Mouse (Mus musculus) kidney, embryonic 15.5 days (tissue): ENCODE data around the gene Rgl2. TPM values are rescaled to one million over a fixed set of nuclear protein-coding genes. Genes with fewer than 3 reads are reported as not detected.

Source experiments
- ATAC-seq: fragments of 200-750 bp; cut with Nextera tagmentation; replicated peaks from 2 replicates; pipeline ENCODE4 v1.8.0; 2017; ENCODE audit warnings: moderate TSS enrichment; ENCODE audit not compliant: low FRiP score
- H3K27ac ChIP-seq: fragments of 300-500 bp; sonication (generic); 2 replicates; pipeline ENCODE4 v1.5.1; 2015; ENCODE audit warnings: mild to moderate bottlenecking, inconsistent platforms
- H3K27me3 ChIP-seq: fragments of 300-500 bp; sonication (generic); 2 replicates; pipeline ENCODE4 v1.6.1; 2015; ENCODE audit warnings: inconsistent platforms
- H3K36me3 ChIP-seq: fragments of 300-500 bp; sonication (generic); 2 replicates; pipeline ENCODE4 v1.6.1; 2015; ENCODE audit warnings: inconsistent platforms
- H3K4me1 ChIP-seq: fragments of 300-500 bp; sonication (generic); 2 replicates; pipeline ENCODE4 v1.6.1; 2015; ENCODE audit warnings: inconsistent platforms
- H3K4me2 ChIP-seq: fragments of 300-500 bp; sonication (generic); 2 replicates; pipeline ENCODE4 v1.6.1; 2015; ENCODE audit warnings: moderate library complexity, mild to moderate bottlenecking, inconsistent platforms
- H3K4me3 ChIP-seq: fragments of 300-500 bp; sonication (generic); replicated peaks from 2 replicates; pipeline ENCODE4 v1.5.1; 2015; ENCODE audit warnings: mild to moderate bottlenecking, inconsistent platforms
- H3K9ac ChIP-seq: fragments of 300-500 bp; sonication (generic); 2 replicates; pipeline ENCODE4 v1.6.1; 2015; ENCODE audit warnings: mild to moderate bottlenecking, inconsistent platforms
- H3K9me3 ChIP-seq: fragments of 300-500 bp; sonication (generic); replicated peaks from 2 replicates; pipeline ENCODE4 v1.6.1; 2016; ENCODE audit warnings: inconsistent platforms
- WGBS: fragments of 180-500 bp; shearing (Covaris S2); methylation state at CpG from one replicate; pipeline ENCODE4 v1.1.7; 2015; ENCODE audit warnings: mixed read lengths; 5-methylcytosine and 5-hydroxymethylcytosine counted together
- polyA plus RNA-seq: library from polyadenylated mRNA; unstranded; fragments of >200 nt; fragmentation: Nextera tagmentation; extraction: Ambion mirVana; gene quantifications from 2 replicates; pipeline ENCODE4 v1.2.1, GENCODE M21; 2015

Rgl2 gene
- polyA plus RNA-seq, 1 experiment from 2014 or later, result 34.5 TPM

DNA sequence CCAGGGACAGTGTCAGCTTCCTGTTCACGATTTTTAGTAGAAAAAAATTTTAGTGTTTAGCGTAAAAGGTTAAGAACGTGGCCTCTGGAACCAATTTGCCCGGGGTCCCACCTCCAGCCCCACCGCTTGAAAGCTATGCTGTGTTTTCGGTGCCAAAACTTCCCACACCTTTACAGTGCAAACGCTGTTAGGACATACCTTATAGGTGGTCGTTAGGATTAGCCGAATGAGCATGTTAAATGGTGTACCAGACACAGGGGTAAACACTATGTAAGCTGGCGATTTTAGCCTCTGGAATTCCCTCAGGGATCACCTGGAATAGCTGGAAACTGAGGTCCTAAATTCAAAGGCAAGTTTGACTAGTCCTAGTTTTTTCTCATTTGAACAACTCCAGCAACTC lies 27.0 kb downstream of the Rgl2 start:
- H3K36me3 ChIP-seq, result peaks cover 63% of the 10 kb centered on the region
- ATAC-seq, result no peak
- H3K27ac ChIP-seq, result peak overlapping the region; percentile 88
- H3K4me1 ChIP-seq, result peaks cover 42% of the 10 kb centered on the region
- whole genome bisulfite sequencing, result 6% methylated on average over 10 of the region's 10 CpGs
- no peaks in the 10 kb centered on the region for H3K27me3 ChIP-seq
- H3K9ac ChIP-seq, result peak overlapping the region; percentile 84
- peak overlapping the region; percentile 75 for H3K4me2 ChIP-seq
- no peaks in the 10 kb centered on the region for H3K9me3 ChIP-seq
- peak overlapping the region; percentile 75 for H3K4me3 ChIP-seq

- Histone ChIP-seq H3K4me2 (no peak overlapping the region), H3K27me3 (no peaks in the 10 kb centered on the region), H3K4me3 (no peak overlapping the region), H3K9me3 (no peaks in the 10 kb centered on the region), H3K36me3 (peaks cover 64% of the 10 kb centered on the region), H3K4me1 (peaks cover 30% of the 10 kb centered on the region), H3K27ac (no peak overlapping the region), H3K9ac (no peak overlapping the region)
- no peak for ATAC-seq
- 91% methylated on average over 6 of the region's 6 CpGs for WGBS
Observed at GRCm38 (mm10) chr17:33957493-33957892, 28.1 kb downstream of the Rgl2 start.

DNA sequence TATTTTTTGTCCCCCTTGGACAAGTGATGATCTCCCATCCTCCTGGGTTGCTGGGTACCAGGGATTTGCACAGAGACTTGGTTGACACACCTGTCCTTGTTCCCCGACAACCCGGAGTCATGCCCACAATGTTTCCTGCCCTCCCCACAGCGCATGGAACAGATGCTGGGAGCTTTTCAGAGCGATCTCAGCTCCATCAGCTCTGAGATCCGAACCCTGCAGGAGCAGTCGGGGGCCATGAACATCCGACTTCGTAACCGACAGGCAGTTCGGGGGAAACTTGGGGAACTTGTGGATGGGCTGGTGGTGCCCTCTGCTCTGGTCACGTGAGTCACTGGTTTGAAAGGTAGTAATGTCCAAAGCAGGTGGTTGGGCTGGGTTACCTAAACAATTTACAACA lies 29.1 kb downstream of the Rgl2 start:
- no peaks in the 10 kb centered on the region for H3K9me3 ChIP-seq
- H3K36me3 ChIP-seq, result peaks cover 64% of the 10 kb centered on the region
- peaks cover 21% of the 10 kb centered on the region for H3K4me1 ChIP-seq
- no peak overlapping the region for H3K9ac ChIP-seq
- no peak overlapping the region for H3K4me2 ChIP-seq
- H3K27me3 ChIP-seq, result no peaks in the 10 kb centered on the region
- no peak overlapping the region for H3K4me3 ChIP-seq
- H3K27ac ChIP-seq, result no peak overlapping the region
- ATAC-seq, result no peak
- WGBS, result 96% methylated on average over 11 of the region's 11 CpGs

GRCm38 (mm10) chr17:33959135-33959534 lies 29.8 kb downstream of the Rgl2 start:
- H3K27ac ChIP-seq, result no peak overlapping the region
- no peak overlapping the region for H3K9ac ChIP-seq
- no peaks in the 10 kb centered on the region for H3K27me3 ChIP-seq
- H3K4me1 ChIP-seq, result peaks cover 14% of the 10 kb centered on the region
- no peaks in the 10 kb centered on the region for H3K9me3 ChIP-seq
- no peak for ATAC-seq
- H3K4me2 ChIP-seq, result no peak overlapping the region
- WGBS, result 93% methylated on average over 13 of the region's 13 CpGs
- H3K36me3 ChIP-seq, result peaks cover 64% of the 10 kb centered on the region
- H3K4me3 ChIP-seq, result no peak overlapping the region

- Histone ChIP-seq H3K9me3 (no peaks in the 10 kb centered on the region), H3K4me1 (peaks cover 8% of the 10 kb centered on the region), H3K4me2 (no peak overlapping the region), H3K27me3 (no peaks in the 10 kb centered on the region), H3K4me3 (no peak overlapping the region), H3K27ac (no peak overlapping the region), H3K36me3 (peaks cover 67% of the 10 kb centered on the region), H3K9ac (no peak overlapping the region)
- ATAC-seq, result no peak
- WGBS, result 96% methylated on average over 15 of the region's 15 CpGs
Observed at GRCm38 (mm10) chr17:33959948-33960347, 30.6 kb downstream of the Rgl2 start.

- no peaks in the 10 kb centered on the region for H3K27me3 ChIP-seq
- H3K4me3 ChIP-seq, result no peak overlapping the region
- peaks cover 84% of the 10 kb centered on the region for H3K36me3 ChIP-seq
- H3K4me1 ChIP-seq, result no peaks in the 10 kb centered on the region
- no peak overlapping the region for H3K4me2 ChIP-seq
- ATAC-seq, result no peak
- WGBS, result 91% methylated on average over 7 of the region's 7 CpGs
- no peak overlapping the region for H3K27ac ChIP-seq
- no peaks in the 10 kb centered on the region for H3K9me3 ChIP-seq
- no peak overlapping the region for H3K9ac ChIP-seq
Observed at GRCm38 (mm10) chr17:33962876-33963275, 33.5 kb downstream of the Rgl2 start.

DNA sequence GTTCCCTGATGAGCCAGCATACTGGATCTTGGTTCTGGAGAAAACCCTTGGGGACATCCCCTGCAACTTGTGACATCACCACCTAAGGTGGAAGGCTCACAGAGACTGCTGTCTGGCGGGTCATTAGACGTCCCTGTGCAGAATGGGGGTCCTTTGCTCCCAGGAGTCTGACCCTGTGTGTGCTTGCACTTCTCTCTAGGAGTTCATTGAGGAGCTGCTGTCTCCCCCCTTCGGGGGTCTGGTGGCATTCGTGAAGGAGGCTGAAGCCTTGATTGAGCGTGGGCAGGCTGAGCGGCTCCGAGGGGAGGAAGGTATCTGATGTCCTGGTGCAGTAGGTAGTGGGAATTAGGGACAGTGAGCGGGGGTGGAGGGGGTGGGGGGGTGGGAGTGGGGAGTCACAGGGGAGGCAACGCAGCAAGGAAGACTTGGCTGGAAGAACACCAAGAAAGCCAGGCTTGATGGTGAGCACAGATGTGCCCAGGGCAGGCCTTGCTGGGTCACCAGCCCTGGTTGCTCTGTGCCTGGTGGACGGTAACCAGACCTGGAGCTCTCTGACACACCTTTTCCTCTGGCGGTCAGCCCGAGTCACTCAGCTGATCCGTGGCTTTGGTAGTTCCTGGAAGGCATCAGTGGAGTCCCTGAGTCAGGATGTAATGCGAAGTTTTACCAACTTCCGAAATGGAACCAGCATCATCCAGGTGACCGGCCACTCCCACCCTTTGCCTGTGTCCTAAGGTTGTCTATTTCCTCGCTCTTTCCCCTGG lies 35.9 kb downstream of the Rgl2 start:
- 85% methylated on average over 17 of the region's 17 CpGs for WGBS
- Histone ChIP-seq H3K27ac (no peak overlapping the region), H3K4me1 (no peaks in the 10 kb centered on the region), H3K9me3 (no peaks in the 10 kb centered on the region), H3K4me2 (no peak overlapping the region), H3K27me3 (no peaks in the 10 kb centered on the region), H3K4me3 (no peak overlapping the region), H3K9ac (no peak overlapping the region), H3K36me3 (peaks cover 60% of the 10 kb centered on the region)
- ATAC-seq, result no peak

GRCm38 (mm10) chr17:33965846-33966550 lies 36.7 kb downstream of the Rgl2 start:
- 88% methylated on average over 16 of the region's 16 CpGs for WGBS
- ATAC-seq, result 0 out of 2 replicates have a peak, but pooled peaks have one; percentile 20
- Histone ChIP-seq H3K4me2 (no peak overlapping the region), H3K36me3 (peaks cover 53% of the 10 kb centered on the region), H3K27ac (no peak overlapping the region), H3K4me1 (no peaks in the 10 kb centered on the region), H3K9me3 (no peaks in the 10 kb centered on the region), H3K4me3 (no peak overlapping the region), H3K27me3 (no peaks in the 10 kb centered on the region), H3K9ac (no peak overlapping the region)

GRCm38 (mm10) chr17:33968489-33968888 lies 39.1 kb downstream of the Rgl2 start:
- H3K9ac ChIP-seq, result no peak overlapping the region
- WGBS, result 5% methylated on average over 9 of the region's 9 CpGs
- H3K9me3 ChIP-seq, result no peaks in the 10 kb centered on the region
- H3K36me3 ChIP-seq, result peaks cover 29% of the 10 kb centered on the region
- ATAC-seq, result peak; percentile 63
- H3K4me3 ChIP-seq, result no peak overlapping the region
- no peak overlapping the region for H3K27ac ChIP-seq
- H3K27me3 ChIP-seq, result peaks cover under 1% of the 10 kb centered on the region; the same call in 1 of the 2 replicates
- no peak overlapping the region for H3K4me2 ChIP-seq
- no peaks in the 10 kb centered on the region for H3K4me1 ChIP-seq

DNA sequence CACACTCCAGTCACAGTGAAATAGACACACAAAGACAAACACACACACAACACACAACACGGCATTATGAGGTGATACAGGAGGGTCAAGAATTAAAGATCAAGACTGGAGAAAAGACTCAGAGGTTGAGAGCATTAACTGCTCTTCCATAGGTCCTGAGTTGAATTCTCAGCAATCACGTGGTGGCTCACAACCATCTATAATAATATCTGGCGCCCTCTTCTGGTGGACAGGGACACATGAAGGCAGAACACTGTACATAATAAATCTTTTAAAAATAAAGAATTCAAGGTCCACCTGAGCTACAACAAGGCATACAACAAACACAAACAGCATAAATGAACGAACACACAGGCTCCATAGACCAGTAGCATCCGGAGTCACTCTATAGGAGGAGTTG lies 39.6 kb downstream of the Rgl2 start:
- WGBS, result 28% methylated on average over 5 of the region's 5 CpGs
- no peak overlapping the region for H3K9ac ChIP-seq
- peak; percentile 27; the same call in 1 of the 2 replicates for ATAC-seq

DNA sequence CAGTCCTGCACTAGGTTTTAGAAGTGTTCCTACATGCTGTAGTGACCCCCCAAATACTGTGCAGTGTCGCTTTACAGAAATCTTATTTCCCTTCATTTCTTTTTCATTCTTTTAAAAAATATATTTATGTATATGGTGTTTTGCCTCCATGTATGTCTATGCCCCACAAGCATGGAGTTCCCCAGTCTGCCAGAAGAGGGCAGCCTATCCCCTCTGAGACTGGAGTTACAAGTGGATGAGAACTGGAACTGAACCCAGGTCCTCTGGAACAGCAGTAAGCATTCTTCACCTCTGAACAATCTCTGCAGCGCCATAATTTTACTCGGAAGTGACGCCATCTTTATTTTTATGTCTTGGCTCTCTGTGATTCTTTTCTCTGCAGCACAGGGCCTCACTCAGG lies 40.1 kb downstream of the Rgl2 start:
- Histone ChIP-seq H3K36me3 (peaks cover 21% of the 10 kb centered on the region), H3K9me3 (no peaks in the 10 kb centered on the region), H3K4me1 (no peaks in the 10 kb centered on the region), H3K27ac (no peak overlapping the region), H3K27me3 (peaks cover 3% of the 10 kb centered on the region; the same call in 1 of the 2 replicates), H3K4me3 (no peak overlapping the region), H3K4me2 (no peak overlapping the region), H3K9ac (no peak overlapping the region)
- no peak for ATAC-seq
- WGBS, result 79% methylated on average over 4 of the region's 4 CpGs

More for the DNA sequence above, 39.6 kb downstream of the Rgl2 start:
- Histone ChIP-seq H3K4me3 (no peak overlapping the region), H3K4me1 (no peaks in the 10 kb centered on the region), H3K27ac (no peak overlapping the region), H3K27me3 (peaks cover 3% of the 10 kb centered on the region; the same call in 1 of the 2 replicates), H3K9me3 (no peaks in the 10 kb centered on the region), H3K4me2 (no peak overlapping the region), H3K36me3 (peaks cover 24% of the 10 kb centered on the region)

GRCm38 (mm10) chr17:33972691-33973090 lies 43.3 kb downstream of the Rgl2 start:
- no peak overlapping the region for H3K4me2 ChIP-seq
- H3K9me3 ChIP-seq, result no peaks in the 10 kb centered on the region
- ATAC-seq, result no peak; the same call in 1 of the 2 replicates
- peaks cover 1% of the 10 kb centered on the region for H3K4me1 ChIP-seq
- no peak overlapping the region for H3K4me3 ChIP-seq
- H3K27ac ChIP-seq, result no peak overlapping the region
- WGBS, result 5% methylated on average over 1 of the region's 1 CpGs
- H3K9ac ChIP-seq, result no peak overlapping the region
- peaks cover 28% of the 10 kb centered on the region for H3K27me3 ChIP-seq
- no peaks in the 10 kb centered on the region for H3K36me3 ChIP-seq
